Mouse (Mus musculus): ENCODE results near the gene Zfand3. TPM values are rescaled to one million over a fixed set of nuclear protein-coding genes. Genes with fewer than 3 reads are reported as not detected.

Gene Zfand3
- polyA plus RNA-seq, 1 experiment from 2014 or later: 116 TPM

GRCm38 (mm10) chr17:30228439-30229215, 224.1 kb downstream of the Zfand3 start:
- Histone ChIP-seq H3K4me3 (ENCODE audit: inconsistent target) (no peak overlapping the region), H3K36me3 (ENCODE audit: inconsistent target) (no peaks in the 10 kb centered on the region)
- WGBS (ENCODE audit: missing documents): 71% methylated on average over 10 of the region's 10 CpGs

GRCm38 (mm10) chr17:30230428-30230827, 225.9 kb downstream of the Zfand3 start:
- WGBS (ENCODE audit: missing documents): 97% methylated on average over 4 of the region's 4 CpGs
- H3K79me2 ChIP-seq (ENCODE audit: inconsistent target): no peaks in the 10 kb centered on the region
- no peak overlapping the region for H3K27ac ChIP-seq
- no peak overlapping the region for H3K4me3 ChIP-seq (ENCODE audit: inconsistent target)
- H3K36me3 ChIP-seq (ENCODE audit: inconsistent target): no peaks in the 10 kb centered on the region

More at GRCm38 (mm10) chr17:30228439-30229215, 224.1 kb downstream of the Zfand3 start:
- Histone ChIP-seq H3K27ac (no peak overlapping the region), H3K79me2 (ENCODE audit: inconsistent target) (no peaks in the 10 kb centered on the region)

GRCm38 (mm10) chr17:30231483-30231882, 226.9 kb downstream of the Zfand3 start:
- no peaks in the 10 kb centered on the region for H3K36me3 ChIP-seq (ENCODE audit: inconsistent target)
- no peak overlapping the region for H3K27ac ChIP-seq
- 85% methylated on average over 1 of the region's 1 CpGs for WGBS (ENCODE audit: missing documents)
- no peaks in the 10 kb centered on the region for H3K79me2 ChIP-seq (ENCODE audit: inconsistent target)
- no peak overlapping the region for H3K4me3 ChIP-seq (ENCODE audit: inconsistent target)

- no peaks in the 10 kb centered on the region for H3K36me3 ChIP-seq (ENCODE audit: inconsistent target)
- 96% methylated on average over 4 of the region's 4 CpGs for WGBS (ENCODE audit: missing documents)
- no peak overlapping the region for H3K27ac ChIP-seq
- no peaks in the 10 kb centered on the region for H3K79me2 ChIP-seq (ENCODE audit: inconsistent target)
- no peak overlapping the region for H3K4me3 ChIP-seq (ENCODE audit: inconsistent target)
These were observed 228.2 kb downstream of the Zfand3 start for GRCm38 (mm10) chr17:30232698-30233097.

- H3K36me3 ChIP-seq (ENCODE audit: inconsistent target): no peaks in the 10 kb centered on the region
- no peak overlapping the region for H3K27ac ChIP-seq
- H3K4me3 ChIP-seq (ENCODE audit: inconsistent target): no peak overlapping the region
- 59% methylated on average over 4 of the region's 4 CpGs for WGBS (ENCODE audit: missing documents)
- no peaks in the 10 kb centered on the region for H3K79me2 ChIP-seq (ENCODE audit: inconsistent target)
These were observed 230.8 kb downstream of the Zfand3 start for GRCm38 (mm10) chr17:30235380-30235779.

- no peaks in the 10 kb centered on the region for H3K79me2 ChIP-seq (ENCODE audit: inconsistent target)
- no peak overlapping the region for H3K27ac ChIP-seq
- no peak overlapping the region for H3K4me3 ChIP-seq (ENCODE audit: inconsistent target)
- no peaks in the 10 kb centered on the region for H3K36me3 ChIP-seq (ENCODE audit: inconsistent target)
- 97% methylated on average over 5 of the region's 6 CpGs for WGBS (ENCODE audit: missing documents)
These were observed 232.1 kb downstream of the Zfand3 start for GRCm38 (mm10) chr17:30236611-30237010.

GRCm38 (mm10) chr17:30237600-30237999, 233.1 kb downstream of the Zfand3 start:
- Histone ChIP-seq H3K36me3 (ENCODE audit: inconsistent target) (no peaks in the 10 kb centered on the region), H3K79me2 (ENCODE audit: inconsistent target) (no peaks in the 10 kb centered on the region), H3K27ac (no peak overlapping the region), H3K4me3 (ENCODE audit: inconsistent target) (no peak overlapping the region)
- WGBS (ENCODE audit: missing documents): 97% methylated on average over 7 of the region's 7 CpGs

- H3K36me3 ChIP-seq (ENCODE audit: inconsistent target): no peaks in the 10 kb centered on the region
- H3K27ac ChIP-seq: no peak overlapping the region
- H3K4me3 ChIP-seq (ENCODE audit: inconsistent target): no peak overlapping the region
- 74% methylated on average over 5 of the region's 5 CpGs for WGBS (ENCODE audit: missing documents)
- H3K79me2 ChIP-seq (ENCODE audit: inconsistent target): no peaks in the 10 kb centered on the region
These were observed 234.9 kb downstream of the Zfand3 start for GRCm38 (mm10) chr17:30239458-30239857.

GRCm38 (mm10) chr17:30240659-30241058, 236.1 kb downstream of the Zfand3 start:
- Histone ChIP-seq H3K79me2 (ENCODE audit: inconsistent target) (no peaks in the 10 kb centered on the region), H3K36me3 (ENCODE audit: inconsistent target) (no peaks in the 10 kb centered on the region), H3K27ac (no peak overlapping the region), H3K4me3 (ENCODE audit: inconsistent target) (no peak overlapping the region)
- WGBS (ENCODE audit: missing documents): 94% methylated on average over 4 of the region's 4 CpGs

- Histone ChIP-seq H3K27ac (no peak overlapping the region), H3K4me3 (ENCODE audit: inconsistent target) (no peak overlapping the region), H3K36me3 (ENCODE audit: inconsistent target) (no peaks in the 10 kb centered on the region), H3K79me2 (ENCODE audit: inconsistent target) (no peaks in the 10 kb centered on the region)
- WGBS (ENCODE audit: missing documents): 97% methylated on average over 6 of the region's 6 CpGs
These were observed 236.5 kb downstream of the Zfand3 start for GRCm38 (mm10) chr17:30241061-30241460.

GRCm38 (mm10) chr17:30241720-30242322, 237.3 kb downstream of the Zfand3 start:
- Histone ChIP-seq H3K79me2 (ENCODE audit: inconsistent target) (no peaks in the 10 kb centered on the region), H3K27ac (no peak overlapping the region), H3K36me3 (ENCODE audit: inconsistent target) (no peaks in the 10 kb centered on the region), H3K4me3 (ENCODE audit: inconsistent target) (no peak overlapping the region)
- WGBS (ENCODE audit: missing documents): 96% methylated on average over 17 of the region's 17 CpGs

- Histone ChIP-seq H3K27ac (no peak overlapping the region), H3K36me3 (ENCODE audit: inconsistent target) (no peaks in the 10 kb centered on the region), H3K79me2 (ENCODE audit: inconsistent target) (no peaks in the 10 kb centered on the region), H3K4me3 (ENCODE audit: inconsistent target) (no peak overlapping the region)
- 100% methylated on average over 4 of the region's 4 CpGs for WGBS (ENCODE audit: missing documents)
These were observed 238.1 kb downstream of the Zfand3 start for GRCm38 (mm10) chr17:30242647-30243046.

GRCm38 (mm10) chr17:30243540-30243939, 239.0 kb downstream of the Zfand3 start:
- Histone ChIP-seq H3K79me2 (ENCODE audit: inconsistent target) (no peaks in the 10 kb centered on the region), H3K27ac (no peak overlapping the region), H3K36me3 (ENCODE audit: inconsistent target) (no peaks in the 10 kb centered on the region), H3K4me3 (ENCODE audit: inconsistent target) (no peak overlapping the region)
- WGBS (ENCODE audit: missing documents): 94% methylated on average over 7 of the region's 7 CpGs

- Histone ChIP-seq H3K4me3 (ENCODE audit: inconsistent target) (no peak overlapping the region), H3K36me3 (ENCODE audit: inconsistent target) (no peaks in the 10 kb centered on the region), H3K27ac (no peak overlapping the region), H3K79me2 (ENCODE audit: inconsistent target) (no peaks in the 10 kb centered on the region)
- 95% methylated on average over 14 of the region's 14 CpGs for WGBS (ENCODE audit: missing documents)
These were observed 240.2 kb downstream of the Zfand3 start for GRCm38 (mm10) chr17:30244651-30245307.

GRCm38 (mm10) chr17:30245308-30245706, 240.8 kb downstream of the Zfand3 start:
- H3K4me3 ChIP-seq (ENCODE audit: inconsistent target): no peak overlapping the region
- no peak overlapping the region for H3K27ac ChIP-seq
- H3K36me3 ChIP-seq (ENCODE audit: inconsistent target): no peaks in the 10 kb centered on the region
- 92% methylated on average over 10 of the region's 10 CpGs for WGBS (ENCODE audit: missing documents)
- H3K79me2 ChIP-seq (ENCODE audit: inconsistent target): no peaks in the 10 kb centered on the region

Data from macrophage (primary cell).